Mouse (Mus musculus) embryonic facial prominence, embryonic 12.5 days (tissue): Measurements from ENCODE around the gene Tmem265. TPM values are rescaled to one million over a fixed set of nuclear protein-coding genes. Genes with fewer than 3 reads are reported as not detected.

Experiments
- ATAC-seq: fragments of 200-750 bp; cut with Nextera tagmentation; 2 replicates; pipeline ENCODE4 v1.8.0; 2017; ENCODE audit not compliant: insufficient number of reproducible peaks, insufficient read depth, low FRiP score, low TSS enrichment
- H3K27ac ChIP-seq: fragments of 300-500 bp; sonication (generic); 2 replicates; pipeline ENCODE4 v1.5.1; 2016; ENCODE audit warnings: mild to moderate bottlenecking
- H3K27me3 ChIP-seq: fragments of 300-500 bp; sonication (generic); 2 replicates; pipeline ENCODE4 v1.6.1; 2016; ENCODE audit warnings: mild to moderate bottlenecking, moderate library complexity
- H3K36me3 ChIP-seq: fragments of 300-500 bp; sonication (generic); 2 replicates; pipeline ENCODE4 v1.6.1; 2016; ENCODE audit warnings: mild to moderate bottlenecking
- H3K4me1 ChIP-seq: fragments of 300-500 bp; sonication (generic); 2 replicates; pipeline ENCODE4 v1.6.1; 2016
- H3K4me2 ChIP-seq: fragments of 300-500 bp; sonication (generic); replicated peaks from 2 replicates; pipeline ENCODE4 v1.6.1; 2016; ENCODE audit warnings: mild to moderate bottlenecking, moderate library complexity
- H3K4me3 ChIP-seq: fragments of 300-500 bp; sonication (generic); 2 replicates; pipeline ENCODE4 v1.5.1; 2016; ENCODE audit warnings: mild to moderate bottlenecking
- H3K9ac ChIP-seq: fragments of 300-500 bp; sonication (generic); 2 replicates; pipeline ENCODE4 v1.6.1; 2016; ENCODE audit warnings: mild to moderate bottlenecking, moderate library complexity
- H3K9me3 ChIP-seq: fragments of 300-500 bp; sonication (generic); 2 replicates; pipeline ENCODE4 v1.6.1; 2016; ENCODE audit warnings: mild to moderate bottlenecking, moderate library complexity
- WGBS: fragments of 180-500 bp; shearing (Covaris S2); methylation state at CpG from one replicate; pipeline ENCODE4 v1.1.7; 2016; 5-methylcytosine and 5-hydroxymethylcytosine counted together
- polyA plus RNA-seq: library from polyadenylated mRNA; unstranded; fragments of >200 nt; fragmentation: Nextera tagmentation; extraction: Ambion mirVana; gene quantifications from 2 replicates; pipeline ENCODE4 v1.2.1, GENCODE M21; 2016

The Tmem265 gene
- polyA plus RNA-seq, 1 experiment from 2014 or later, result 4.8 TPM

DNA sequence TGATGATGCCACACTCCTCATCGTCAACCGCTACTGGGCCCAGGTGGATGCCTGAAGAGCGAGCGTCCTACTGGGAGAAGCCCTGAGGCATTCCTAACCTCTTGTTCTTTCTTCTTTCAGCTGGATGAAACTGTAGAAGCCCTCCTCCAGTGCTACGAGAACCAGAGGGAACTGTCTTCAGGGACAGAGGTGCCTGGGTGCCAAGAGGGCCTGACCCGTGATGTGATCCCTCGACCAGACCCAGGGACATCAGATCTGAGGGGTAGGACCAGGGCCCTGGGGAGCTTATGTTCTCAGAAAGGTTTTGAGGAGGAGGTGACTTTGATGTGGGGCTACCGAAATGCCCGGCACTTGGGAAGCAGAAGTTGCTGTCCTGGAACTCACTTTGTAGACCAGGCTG is 28.4 kb downstream of the Tmem265 start:
- 88% methylated on average over 9 of the region's 9 CpGs for WGBS

DNA sequence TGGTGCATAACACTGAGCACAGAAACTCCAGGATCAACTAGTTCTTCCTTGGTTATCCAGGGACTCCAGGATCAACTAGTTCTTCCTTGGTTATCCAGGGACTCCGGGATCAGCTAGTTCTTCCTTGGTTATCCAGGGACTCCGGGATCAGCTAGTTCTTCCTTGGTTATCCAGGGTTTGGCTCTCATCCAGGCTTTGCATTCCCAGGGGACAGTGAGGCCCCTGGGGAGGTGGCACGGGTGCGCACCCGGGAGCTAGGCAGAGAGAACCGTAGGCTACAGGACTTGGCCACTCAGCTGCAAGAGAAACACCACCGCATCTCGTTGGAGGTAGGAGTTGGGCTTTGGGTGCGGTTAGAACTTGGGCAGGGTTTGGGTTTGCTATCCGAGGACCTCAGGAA is 29.9 kb downstream of the Tmem265 start:
- no peak overlapping the region for H3K9ac ChIP-seq
- H3K27ac ChIP-seq, result no peak overlapping the region
- H3K27me3 ChIP-seq, result no peaks in the 10 kb centered on the region
- H3K4me1 ChIP-seq, result peaks cover 15% of the 10 kb centered on the region
- no peak overlapping the region for H3K4me2 ChIP-seq
- H3K9me3 ChIP-seq, result no peaks in the 10 kb centered on the region
- H3K4me3 ChIP-seq, result no peak overlapping the region
- peaks cover 64% of the 10 kb centered on the region for H3K36me3 ChIP-seq
- WGBS, result 95% methylated on average over 10 of the region's 10 CpGs
- ATAC-seq, result no peak

More for the DNA sequence above, 28.4 kb downstream of the Tmem265 start:
- Histone ChIP-seq H3K27ac (no peak overlapping the region), H3K4me2 (peak overlapping the region; percentile 77), H3K9me3 (no peaks in the 10 kb centered on the region), H3K9ac (peak overlapping the region; percentile 86), H3K4me1 (peaks cover 15% of the 10 kb centered on the region), H3K36me3 (peaks cover 55% of the 10 kb centered on the region), H3K4me3 (peak overlapping the region; percentile 91), H3K27me3 (no peaks in the 10 kb centered on the region)
- ATAC-seq, result no peak

DNA sequence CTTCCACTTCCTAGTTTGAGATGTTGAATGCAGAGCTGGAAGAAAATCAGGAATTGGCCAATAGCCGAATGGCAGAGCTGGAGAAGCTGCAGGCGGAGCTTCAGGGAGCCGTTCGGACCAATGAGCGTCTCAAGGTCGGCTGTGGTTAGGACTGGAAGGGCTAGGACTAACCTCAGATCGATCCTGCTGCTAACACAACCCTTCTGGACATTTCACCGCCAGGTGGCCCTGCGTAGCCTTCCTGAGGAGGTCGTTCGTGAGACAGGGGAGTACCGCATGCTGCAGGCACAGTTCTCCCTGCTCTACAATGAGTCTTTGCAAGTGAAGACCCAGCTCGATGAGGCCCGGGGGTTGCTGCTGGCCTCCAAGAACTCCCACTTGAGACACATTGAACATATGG is 31.4 kb downstream of the Tmem265 start:
- 90% methylated on average over 14 of the region's 14 CpGs for WGBS

DNA sequence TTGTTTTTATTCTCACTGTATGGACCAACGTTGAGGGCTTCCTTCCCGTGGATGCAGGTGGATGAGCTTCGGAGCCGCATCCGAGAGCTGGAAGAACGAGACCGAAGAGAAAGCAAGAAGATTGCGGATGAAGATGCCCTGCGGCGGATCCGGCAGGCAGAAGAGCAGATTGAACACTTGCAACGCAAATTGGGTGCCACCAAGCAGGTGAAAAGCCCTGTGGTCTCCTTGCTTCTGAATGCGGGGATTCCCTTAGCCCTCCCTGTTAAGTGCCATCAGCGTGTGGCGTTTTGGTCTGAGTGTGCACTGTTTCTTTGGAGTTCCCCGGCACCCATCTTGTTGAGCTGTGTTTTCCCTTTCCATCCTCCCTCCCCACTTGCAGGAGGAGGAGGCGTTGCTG is 35.6 kb downstream of the Tmem265 start:
- Histone ChIP-seq H3K4me2 (no peak overlapping the region), H3K36me3 (peaks cover 96% of the 10 kb centered on the region), H3K9ac (no peak overlapping the region), H3K27ac (no peak overlapping the region), H3K4me3 (no peak overlapping the region), H3K4me1 (no peaks in the 10 kb centered on the region), H3K27me3 (no peaks in the 10 kb centered on the region), H3K9me3 (no peaks in the 10 kb centered on the region)
- 94% methylated on average over 17 of the region's 17 CpGs for WGBS
- no peak for ATAC-seq

More for the DNA sequence above, 31.4 kb downstream of the Tmem265 start:
- no peak overlapping the region for H3K27ac ChIP-seq
- no peaks in the 10 kb centered on the region for H3K27me3 ChIP-seq
- H3K9ac ChIP-seq, result no peak overlapping the region
- H3K36me3 ChIP-seq, result peaks cover 79% of the 10 kb centered on the region
- ATAC-seq, result no peak
- no peak overlapping the region for H3K4me3 ChIP-seq
- no peaks in the 10 kb centered on the region for H3K9me3 ChIP-seq
- no peak overlapping the region for H3K4me2 ChIP-seq
- peaks cover 8% of the 10 kb centered on the region for H3K4me1 ChIP-seq

DNA sequence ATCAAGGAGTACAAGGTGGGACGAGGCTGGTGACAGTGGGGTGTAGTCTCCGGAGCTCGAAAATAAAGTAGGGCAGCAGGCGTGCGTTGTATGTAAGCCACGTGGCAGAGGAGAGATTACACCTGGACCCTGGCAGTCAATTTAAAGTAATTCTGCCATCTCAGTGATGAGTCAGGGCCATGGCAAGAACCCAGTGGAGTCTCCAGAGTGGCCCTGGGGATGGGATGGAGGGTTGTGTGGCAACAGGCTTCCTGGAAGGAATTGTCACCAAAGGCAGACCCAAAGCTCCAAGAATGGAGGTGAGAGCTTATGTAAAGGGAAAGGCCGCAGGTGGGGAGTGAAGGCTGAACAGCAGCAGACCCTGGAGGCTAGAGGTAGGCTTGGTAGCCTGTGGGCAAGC is 39.4 kb downstream of the Tmem265 start:
- WGBS, result 93% methylated on average over 7 of the region's 7 CpGs
- no peak overlapping the region for H3K4me2 ChIP-seq
- H3K36me3 ChIP-seq, result peaks cover 90% of the 10 kb centered on the region
- no peaks in the 10 kb centered on the region for H3K9me3 ChIP-seq
- no peak overlapping the region for H3K27ac ChIP-seq
- H3K4me1 ChIP-seq, result no peaks in the 10 kb centered on the region
- ATAC-seq, result no peak
- H3K4me3 ChIP-seq, result no peak overlapping the region
- no peak overlapping the region for H3K9ac ChIP-seq
- no peaks in the 10 kb centered on the region for H3K27me3 ChIP-seq

DNA sequence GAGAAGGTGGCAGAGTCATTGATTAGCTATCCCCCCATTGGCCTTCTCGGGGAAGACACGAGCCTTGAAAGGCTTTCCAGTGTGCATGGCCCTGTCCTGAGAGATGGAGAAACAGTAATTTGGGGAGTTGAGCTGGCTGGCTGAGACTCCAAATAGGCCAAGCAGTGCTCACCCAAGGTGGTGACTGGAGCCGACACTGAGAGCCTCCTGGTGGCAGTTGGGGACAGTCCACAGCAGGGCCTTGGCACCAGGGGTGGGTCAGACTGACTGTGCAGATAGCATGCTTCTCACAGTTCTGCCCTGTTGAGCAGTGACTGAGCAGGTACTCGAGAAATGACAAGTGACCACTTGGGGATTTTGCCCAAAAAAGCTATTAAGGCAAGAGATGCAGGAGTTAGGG is 40.5 kb downstream of the Tmem265 start:
- H3K27me3 ChIP-seq, result no peaks in the 10 kb centered on the region
- H3K9me3 ChIP-seq, result no peaks in the 10 kb centered on the region
- no peak for ATAC-seq
- no peak overlapping the region for H3K27ac ChIP-seq
- H3K4me1 ChIP-seq, result no peaks in the 10 kb centered on the region
- no peak overlapping the region for H3K4me3 ChIP-seq
- H3K4me2 ChIP-seq, result no peak overlapping the region
- no peak overlapping the region for H3K9ac ChIP-seq
- H3K36me3 ChIP-seq, result peaks cover 88% of the 10 kb centered on the region
- 85% methylated on average over 4 of the region's 4 CpGs for WGBS

DNA sequence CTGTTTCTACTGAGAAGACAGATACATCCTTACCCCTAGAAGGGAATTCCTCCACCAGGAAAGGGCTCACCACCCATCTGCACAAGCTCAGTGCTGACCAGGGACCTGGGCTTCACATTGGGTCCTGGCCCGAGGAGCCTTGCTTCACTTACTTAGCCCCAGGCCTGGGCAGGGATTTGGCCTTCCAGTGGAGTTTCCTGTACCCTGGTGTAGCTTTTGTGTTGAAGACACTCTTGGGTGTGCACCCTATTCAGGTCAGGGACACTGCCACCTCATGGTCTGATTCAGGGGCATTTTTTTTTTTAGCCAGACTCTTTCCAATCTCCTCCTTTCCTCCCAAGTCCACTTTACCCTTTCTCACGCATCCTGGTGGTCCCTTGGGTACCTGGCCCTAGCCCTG is 41.7 kb downstream of the Tmem265 start:
- peaks cover 83% of the 10 kb centered on the region for H3K36me3 ChIP-seq
- H3K9ac ChIP-seq, result no peak overlapping the region
- H3K4me1 ChIP-seq, result no peaks in the 10 kb centered on the region
- H3K27me3 ChIP-seq, result no peaks in the 10 kb centered on the region
- ATAC-seq, result no peak
- H3K4me3 ChIP-seq, result no peak overlapping the region
- H3K27ac ChIP-seq, result no peak overlapping the region
- 78% methylated on average over 2 of the region's 2 CpGs for WGBS
- no peak overlapping the region for H3K4me2 ChIP-seq
- H3K9me3 ChIP-seq, result no peaks in the 10 kb centered on the region

DNA sequence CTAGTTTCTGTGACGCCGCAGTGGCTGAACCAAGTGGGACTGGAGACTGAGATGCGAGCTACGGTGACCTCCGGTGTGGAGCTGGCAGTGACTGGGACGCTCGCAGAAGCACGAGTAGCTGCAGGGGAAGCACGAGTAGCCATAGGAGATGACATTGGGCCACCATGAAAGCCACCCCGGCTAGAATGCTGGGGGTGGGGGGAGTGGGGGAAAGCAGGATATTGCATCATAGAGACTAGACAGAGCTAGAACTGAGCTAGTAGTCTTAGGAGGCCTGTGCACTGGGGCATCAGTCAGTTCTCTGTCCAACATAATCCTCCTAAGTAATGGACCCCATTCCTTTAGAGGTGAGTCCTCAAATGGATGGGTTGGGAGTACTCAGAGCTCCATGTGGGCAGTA is 43.1 kb downstream of the Tmem265 start:
- no peak overlapping the region for H3K4me3 ChIP-seq
- 87% methylated on average over 10 of the region's 10 CpGs for WGBS
- no peaks in the 10 kb centered on the region for H3K9me3 ChIP-seq
- no peaks in the 10 kb centered on the region for H3K4me1 ChIP-seq
- ATAC-seq, result no peak
- H3K9ac ChIP-seq, result no peak overlapping the region
- peaks cover 85% of the 10 kb centered on the region for H3K36me3 ChIP-seq
- H3K27ac ChIP-seq, result no peak overlapping the region
- no peak overlapping the region for H3K4me2 ChIP-seq
- H3K27me3 ChIP-seq, result no peaks in the 10 kb centered on the region

DNA sequence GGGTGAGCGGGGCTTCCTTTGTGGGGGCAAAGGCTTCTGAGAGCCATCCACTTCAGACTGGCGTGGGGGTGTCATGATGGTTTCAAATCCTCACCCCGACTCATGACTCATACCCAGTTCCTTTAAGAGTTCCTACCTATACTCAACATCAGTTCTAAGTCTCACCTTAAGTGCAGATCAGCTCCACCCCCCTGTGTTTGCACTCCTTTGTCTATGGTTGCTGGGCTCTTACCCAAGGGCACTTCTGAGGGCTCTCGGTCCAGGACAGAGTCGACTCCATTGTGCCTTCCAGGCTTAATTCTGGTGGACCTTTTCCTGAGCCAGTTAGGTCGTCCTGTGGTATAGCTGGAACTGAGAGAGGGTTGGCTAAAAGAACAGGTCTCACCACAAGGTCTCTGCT is 46.0 kb downstream of the Tmem265 start:
- no peak overlapping the region for H3K27ac ChIP-seq
- H3K4me3 ChIP-seq, result no peak overlapping the region
- WGBS, result 82% methylated on average over 6 of the region's 6 CpGs
- no peaks in the 10 kb centered on the region for H3K27me3 ChIP-seq
- peaks cover 5% of the 10 kb centered on the region; the same call in 1 of the 2 replicates for H3K9me3 ChIP-seq
- ATAC-seq, result no peak
- H3K36me3 ChIP-seq, result peaks cover 87% of the 10 kb centered on the region
- no peak overlapping the region for H3K9ac ChIP-seq
- no peaks in the 10 kb centered on the region for H3K4me1 ChIP-seq
- H3K4me2 ChIP-seq, result no peak overlapping the region

DNA sequence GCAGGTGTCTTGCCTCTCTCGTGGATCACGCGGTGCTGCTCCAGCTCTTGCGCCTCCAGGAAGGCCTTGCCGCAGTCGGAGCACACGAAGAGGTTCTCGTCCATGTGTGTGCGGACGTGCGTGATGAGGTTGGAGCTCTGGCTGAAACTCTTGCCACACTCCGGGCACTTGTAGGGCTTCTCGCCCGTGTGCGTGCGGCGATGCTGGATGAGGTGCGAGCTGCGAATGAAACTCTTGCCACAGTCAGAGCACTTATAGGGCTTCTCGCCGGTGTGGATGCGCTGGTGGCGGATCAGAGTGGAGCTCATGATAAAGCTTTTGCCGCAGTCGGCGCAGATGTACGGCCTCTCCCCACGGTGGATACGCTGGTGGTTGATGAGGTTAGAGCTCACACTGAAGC is 49.8 kb downstream of the Tmem265 start:
- no peak overlapping the region for H3K27ac ChIP-seq
- peaks cover 68% of the 10 kb centered on the region for H3K36me3 ChIP-seq
- no peak for ATAC-seq
- no peak overlapping the region for H3K4me2 ChIP-seq
- peaks cover 13% of the 10 kb centered on the region for H3K4me1 ChIP-seq
- no peaks in the 10 kb centered on the region for H3K27me3 ChIP-seq
- WGBS, result 96% methylated on average over 29 of the region's 29 CpGs
- H3K4me3 ChIP-seq, result 0 out of 2 replicates have a peak overlapping the region, but pooled peaks have one; percentile 4
- H3K9me3 ChIP-seq, result peaks cover 5% of the 10 kb centered on the region; the same call in 1 of the 2 replicates
- H3K9ac ChIP-seq, result no peak overlapping the region

DNA sequence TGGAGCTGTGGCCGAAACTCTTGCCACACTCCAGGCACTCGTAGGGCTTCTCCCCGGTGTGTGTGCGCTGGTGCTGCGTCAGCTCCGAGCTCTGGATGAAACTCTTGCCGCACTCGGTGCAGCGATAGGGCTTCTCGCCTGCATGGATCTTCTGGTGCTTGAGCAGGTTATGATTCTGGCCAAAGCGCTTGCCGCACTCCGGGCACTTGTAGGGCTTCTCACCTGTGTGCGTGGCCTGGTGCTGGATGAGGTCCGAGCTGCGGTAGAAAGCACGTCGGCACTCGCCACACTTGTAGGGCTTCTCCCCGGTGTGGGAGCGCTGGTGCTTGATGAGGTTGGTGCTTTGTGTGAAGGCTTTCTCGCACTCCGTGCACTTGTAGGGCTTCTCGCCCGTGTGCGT is 50.4 kb downstream of the Tmem265 start:
- ATAC-seq, result no peak
- no peak overlapping the region for H3K4me2 ChIP-seq
- 0 out of 2 replicates have a peak overlapping the region, but pooled peaks have one; percentile 4 for H3K4me3 ChIP-seq
- peaks cover 13% of the 10 kb centered on the region for H3K4me1 ChIP-seq
- WGBS, result 96% methylated on average over 26 of the region's 26 CpGs
- H3K27me3 ChIP-seq, result no peaks in the 10 kb centered on the region
- no peak overlapping the region for H3K27ac ChIP-seq
- no peak overlapping the region for H3K9ac ChIP-seq
- peaks cover 62% of the 10 kb centered on the region for H3K36me3 ChIP-seq
- peaks cover 5% of the 10 kb centered on the region; the same call in 1 of the 2 replicates for H3K9me3 ChIP-seq

DNA sequence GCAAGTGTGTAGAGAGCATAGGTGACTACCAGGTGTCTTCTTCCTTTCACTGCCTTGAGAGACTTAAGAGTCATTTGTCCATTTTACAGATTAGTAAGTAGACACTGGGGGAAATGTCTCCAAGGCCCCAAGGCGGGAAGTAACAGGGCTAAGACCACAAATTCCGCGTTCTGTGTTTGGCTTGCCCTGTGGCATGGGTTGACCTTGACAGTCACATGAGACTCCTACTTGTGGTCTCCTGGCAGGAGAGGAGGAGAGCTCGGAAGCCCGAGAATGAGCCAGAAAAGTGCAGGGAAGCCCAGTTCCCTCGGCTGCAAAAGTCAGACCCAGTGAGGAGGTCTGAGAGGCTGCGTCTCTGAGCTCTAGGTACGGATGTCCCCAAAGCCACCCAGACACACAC is 52.3 kb downstream of the Tmem265 start:
- Histone ChIP-seq H3K4me3 (peak overlapping the region; percentile 98), H3K4me1 (peaks cover 13% of the 10 kb centered on the region), H3K9ac (peak overlapping the region; percentile 96; the same call in 1 of the 2 replicates), H3K9me3 (peaks cover 5% of the 10 kb centered on the region; the same call in 1 of the 2 replicates), H3K27ac (no peak overlapping the region; the same call in 1 of the 2 replicates), H3K36me3 (peaks cover 48% of the 10 kb centered on the region), H3K27me3 (no peaks in the 10 kb centered on the region), H3K4me2 (peak overlapping the region; percentile 86)
- 78% methylated on average over 8 of the region's 8 CpGs for WGBS
- ATAC-seq, result no peak
